Mouse (Mus musculus): ENCODE measurements around the gene Prrc2a.

- TF ChIP-seq CTCF (IDR thresholded peaks at IDR 0.05; ENCODE audit: borderline replicate concordance, extremely low read depth, insufficient read depth, insufficient read length) (no peak), POLR2A (IDR thresholded peaks at IDR 0.05; ENCODE audit: borderline replicate concordance, extremely low read depth, insufficient read depth, insufficient read length, poor library complexity, severe bottlenecking) (no peak)
These were observed 62.4 kb downstream of the Prrc2a start for GRCm38 (mm10) chr17:35102299-35102698.
